Mouse (Mus musculus) lung, adult 2 months (tissue): ENCODE results near the gene Rpap3. TPM values are rescaled to one million over a fixed set of nuclear protein-coding genes. Genes with fewer than 3 reads are reported as not detected.

Source experiments
- DNase-seq: peaks from one replicate; pipeline ENCODE4 v3.0.0; 2022
- H3K4me1 ChIP-seq: fragments of 200-500 bp; 2 replicates; pipeline ENCODE4 v1.6.1; 2011; ENCODE audit warnings: low read length; ENCODE audit not compliant: control insufficient read depth, insufficient read depth
- H3K4me3 ChIP-seq: fragments of 200-500 bp; replicated peaks from 2 replicates; pipeline ENCODE3; 2011; ENCODE audit warnings: low read depth, mild to moderate bottlenecking, control low read depth, low read length; ENCODE audit errors: extremely low read depth
- CTCF ChIP-seq: fragments of 200-500 bp; IDR thresholded peaks from 2 replicates; pipeline ENCODE4 v1.5.1; 2011; ENCODE audit warnings: mild to moderate bottlenecking, low read length, control low read depth; ENCODE audit not compliant: insufficient read depth
- POLR2A ChIP-seq: fragments of 200-500 bp; IDR thresholded peaks from 2 replicates; pipeline ENCODE4 v1.6.1; 2011; ENCODE audit warnings: low read depth, mild to moderate bottlenecking, control low read depth, low read length, borderline replicate concordance; ENCODE audit errors: extremely low read depth
- WGBS: fragments of 180-500 bp; shearing (Covaris S2); methylation state at CpG from one replicate; pipeline ENCODE4 v1.1.7; 2018; 5-methylcytosine and 5-hydroxymethylcytosine counted together
- polyA plus RNA-seq: library from polyadenylated mRNA; depleted of rRNA; stranded (reverse); fragments of >200 nt; gene quantifications from 2 replicates; pipeline ENCODE4 v1.2.3, GENCODE M21; 2012

Rpap3 gene
- polyA plus RNA-seq, 1 experiment: 5.0 TPM

DNA sequence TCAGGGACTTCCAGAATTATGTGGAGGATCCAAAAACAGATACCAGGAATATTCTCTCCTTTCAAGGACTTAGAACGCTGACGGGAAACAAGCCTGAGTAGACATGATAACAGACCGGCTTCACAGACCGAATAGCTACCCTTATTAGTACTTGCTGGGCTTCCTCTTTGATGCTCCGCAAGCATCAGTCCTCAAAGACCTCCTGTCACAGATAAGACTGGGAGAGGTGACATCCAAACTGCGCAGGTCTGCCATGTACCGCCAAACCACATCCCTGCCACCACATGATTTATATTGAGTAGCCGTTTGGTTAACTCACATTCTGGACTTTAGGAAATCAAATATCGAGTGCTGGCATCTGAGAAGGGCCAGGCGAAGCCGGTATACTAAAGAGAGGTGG lies 11.2 kb upstream of the Rpap3 start:
- TF ChIP-seq POLR2A (no peak), CTCF (no peak)
- H3K4me3 ChIP-seq: no peak overlapping the region
- peaks cover 17% of the 10 kb centered on the region for H3K4me1 ChIP-seq
- DNase-seq: no peak
- WGBS: 88% methylated on average over 11 of the region's 11 CpGs

- Histone ChIP-seq H3K4me1 (peaks cover 17% of the 10 kb centered on the region), H3K4me3 (no peak overlapping the region)
- TF ChIP-seq POLR2A (no peak), CTCF (no peak)
- WGBS: 94% methylated on average over 1 of the region's 1 CpGs
- no peak for DNase-seq
Observed at GRCm38 (mm10) chr15:97715734-97716133, 10.1 kb upstream of the Rpap3 start.

GRCm38 (mm10) chr15:97715083-97715482 lies 9.5 kb upstream of the Rpap3 start:
- no peak overlapping the region for H3K4me3 ChIP-seq
- no peak for DNase-seq
- H3K4me1 ChIP-seq: peaks cover 15% of the 10 kb centered on the region
- TF ChIP-seq POLR2A: no peak
- no peak for TF ChIP-seq CTCF
- 91% methylated on average over 8 of the region's 8 CpGs for WGBS

DNA sequence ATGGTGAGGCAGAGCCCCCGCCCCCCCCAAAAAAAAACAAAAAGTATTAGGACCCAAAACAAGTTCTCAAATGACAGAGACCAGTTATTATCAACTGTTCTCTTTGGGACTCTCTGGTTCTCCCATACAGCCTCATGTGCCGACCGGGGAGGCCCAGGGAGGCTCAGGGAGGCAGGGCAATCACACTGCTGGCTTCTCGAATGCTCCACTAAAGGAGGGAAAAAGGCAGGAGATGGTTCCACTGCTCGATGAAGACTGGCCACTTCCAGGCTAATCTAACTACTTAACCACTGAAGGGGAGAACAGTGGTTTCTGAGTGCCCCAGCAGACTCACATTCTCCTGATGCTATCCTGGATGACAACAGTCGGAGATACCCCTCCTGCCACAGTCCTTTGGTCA lies 6.9 kb upstream of the Rpap3 start:
- 73% methylated on average over 6 of the region's 6 CpGs for WGBS
- DNase-seq: no peak
- Histone ChIP-seq H3K4me1 (peaks cover 3% of the 10 kb centered on the region; the same call in 1 of the 2 replicates), H3K4me3 (no peak overlapping the region)
- TF ChIP-seq POLR2A: no peak
- no peak for TF ChIP-seq CTCF

DNA sequence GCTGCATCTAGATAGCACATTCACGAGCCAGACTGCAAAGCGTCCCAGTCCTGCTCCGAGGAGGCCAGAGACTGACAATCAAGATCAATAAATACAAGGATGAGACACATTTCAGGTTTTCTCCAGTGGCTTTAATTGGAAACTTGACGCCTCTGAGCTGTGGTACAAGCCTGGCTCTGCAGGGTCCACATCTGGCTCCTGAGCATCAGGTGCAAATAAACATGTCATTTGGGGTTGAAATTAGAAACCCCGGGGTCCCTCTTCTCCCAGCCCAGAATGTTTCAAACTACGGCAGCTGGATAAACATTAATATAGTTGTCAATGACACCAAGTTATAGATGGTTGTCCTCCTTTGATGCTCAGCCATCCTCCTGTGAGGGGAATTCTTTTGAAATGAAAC lies 5.3 kb upstream of the Rpap3 start:
- no peaks in the 10 kb centered on the region for H3K4me1 ChIP-seq
- no peak overlapping the region for H3K4me3 ChIP-seq
- no peak for DNase-seq
- TF ChIP-seq POLR2A (no peak), CTCF (no peak)
- WGBS: 69% methylated on average over 6 of the region's 6 CpGs

DNA sequence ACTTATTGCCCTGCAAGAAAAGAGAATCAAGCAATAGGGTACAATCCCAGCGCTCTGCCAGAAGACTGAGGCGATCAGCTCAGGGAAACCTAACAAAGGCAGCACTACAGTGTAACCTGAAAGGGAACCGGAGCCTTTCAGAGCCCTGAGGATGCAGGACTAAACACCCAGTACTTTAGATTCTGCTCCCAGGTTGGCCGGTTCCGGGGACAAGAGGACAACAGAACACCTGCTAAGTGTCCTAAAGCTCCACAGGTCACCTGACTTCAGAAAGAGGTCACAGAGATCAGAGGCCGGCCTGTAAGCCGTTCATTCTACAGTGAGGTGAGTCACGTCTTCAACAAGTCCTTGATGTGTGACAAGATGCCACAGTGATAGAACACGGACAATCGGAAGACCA lies 9.0 kb downstream of the Rpap3 start:
- Histone ChIP-seq H3K4me1 (no peaks in the 10 kb centered on the region), H3K4me3 (no peak overlapping the region)
- no peak for DNase-seq
- 86% methylated on average over 10 of the region's 10 CpGs for WGBS
- TF ChIP-seq POLR2A: no peak
- no peak for TF ChIP-seq CTCF

GRCm38 (mm10) chr15:97693411-97693810 lies 12.2 kb downstream of the Rpap3 start:
- WGBS: 78% methylated on average over 5 of the region's 5 CpGs
- Histone ChIP-seq H3K4me1 (no peaks in the 10 kb centered on the region), H3K4me3 (no peak overlapping the region)
- TF ChIP-seq CTCF (no peak), POLR2A (no peak)
- no peak for DNase-seq

- WGBS: 95% methylated on average over 9 of the region's 9 CpGs
- Histone ChIP-seq H3K4me3 (no peak overlapping the region), H3K4me1 (no peaks in the 10 kb centered on the region)
- no peak for DNase-seq
- no peak for TF ChIP-seq POLR2A
- TF ChIP-seq CTCF: no peak
Observed at GRCm38 (mm10) chr15:97684118-97684517, 21.5 kb downstream of the Rpap3 start.

DNA sequence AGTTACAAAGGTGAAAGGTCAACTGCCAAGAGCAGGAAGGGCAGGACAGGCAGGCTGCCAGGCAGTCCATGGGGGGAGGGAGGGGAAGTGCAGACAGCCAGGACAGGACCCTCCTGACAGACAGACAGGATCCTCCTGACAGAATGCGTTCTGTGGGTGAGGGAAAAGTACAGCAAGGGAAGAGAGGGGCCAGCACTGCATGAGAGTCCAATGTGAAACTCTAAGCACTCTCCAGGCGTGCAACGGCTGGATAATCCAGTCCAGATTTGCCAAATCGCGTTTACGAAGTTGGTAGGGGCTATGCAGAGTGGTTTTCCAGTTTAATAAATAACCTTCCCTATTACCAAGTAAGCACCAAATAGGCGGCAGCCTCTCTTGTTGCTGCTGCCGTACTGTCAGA lies 23.6 kb downstream of the Rpap3 start:
- 84% methylated on average over 8 of the region's 8 CpGs for WGBS
- no peak for DNase-seq
- TF ChIP-seq CTCF (no peak), POLR2A (no peak)
- no peak overlapping the region for H3K4me3 ChIP-seq
- no peaks in the 10 kb centered on the region for H3K4me1 ChIP-seq

DNA sequence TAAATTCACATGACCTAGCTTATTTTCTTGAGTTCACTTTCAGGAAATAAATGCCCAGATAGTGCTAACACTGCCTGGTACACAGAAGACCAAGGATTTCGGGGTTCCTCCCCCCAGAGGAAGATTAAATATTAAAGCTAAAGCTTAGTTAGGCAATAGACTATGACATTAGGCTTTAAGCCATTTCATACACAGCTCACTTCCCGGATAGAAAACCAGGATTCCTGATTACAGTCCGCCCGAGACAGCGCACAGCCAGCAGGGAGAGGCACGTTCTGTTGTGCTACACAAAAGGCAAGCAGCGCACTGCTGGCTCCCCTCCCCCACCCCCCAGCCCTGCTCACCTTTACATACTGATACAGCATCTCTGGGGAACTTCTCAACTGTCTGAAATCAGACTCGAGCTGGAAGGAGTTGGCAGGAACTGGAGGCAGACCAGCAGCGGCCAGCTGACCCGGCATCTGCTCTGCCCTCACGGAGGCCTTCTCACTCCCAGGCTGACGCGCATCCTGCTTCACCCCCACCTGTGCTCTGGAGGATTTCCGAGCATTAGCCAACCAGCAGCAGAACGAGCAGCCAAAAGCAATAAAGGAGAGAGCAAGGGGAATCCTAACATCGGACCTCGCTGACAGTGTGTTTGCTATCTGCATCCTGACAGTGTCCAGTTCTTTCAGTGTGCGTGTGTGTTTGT lies 25.5 kb downstream of the Rpap3 start:
- TF ChIP-seq CTCF (no peak), POLR2A (no peak)
- Histone ChIP-seq H3K4me3 (no peak overlapping the region), H3K4me1 (no peaks in the 10 kb centered on the region)
- 81% methylated on average over 18 of the region's 18 CpGs for WGBS
- DNase-seq: no peak
